Mouse (Mus musculus) c-Kit-positive CD71-positive TER-119-positive erythroid progenitor cells, embryonic 14.5 days (primary cell): ENCODE data around the gene Cyp4f17.
A peak's percentile ranks its signal among the peaks of the same experiment; 100 is the strongest.
"Not testable (repeated sequence)": the region's sequence is repeated elsewhere in the genome, so short reads cannot be mapped to it uniquely, and the experiment has no call there.

Experiments used
- DNase-seq: peaks from one replicate; pipeline ENCODE4 v3.0.0-alpha.2; 2013; ENCODE audit warnings: low spot score

Cyp4f17 gene

GRCm38 (mm10) chr17:32527748-32528147 lies 21.9 kb downstream of the Cyp4f17 start:
- DNase-seq, result no peak

DNA sequence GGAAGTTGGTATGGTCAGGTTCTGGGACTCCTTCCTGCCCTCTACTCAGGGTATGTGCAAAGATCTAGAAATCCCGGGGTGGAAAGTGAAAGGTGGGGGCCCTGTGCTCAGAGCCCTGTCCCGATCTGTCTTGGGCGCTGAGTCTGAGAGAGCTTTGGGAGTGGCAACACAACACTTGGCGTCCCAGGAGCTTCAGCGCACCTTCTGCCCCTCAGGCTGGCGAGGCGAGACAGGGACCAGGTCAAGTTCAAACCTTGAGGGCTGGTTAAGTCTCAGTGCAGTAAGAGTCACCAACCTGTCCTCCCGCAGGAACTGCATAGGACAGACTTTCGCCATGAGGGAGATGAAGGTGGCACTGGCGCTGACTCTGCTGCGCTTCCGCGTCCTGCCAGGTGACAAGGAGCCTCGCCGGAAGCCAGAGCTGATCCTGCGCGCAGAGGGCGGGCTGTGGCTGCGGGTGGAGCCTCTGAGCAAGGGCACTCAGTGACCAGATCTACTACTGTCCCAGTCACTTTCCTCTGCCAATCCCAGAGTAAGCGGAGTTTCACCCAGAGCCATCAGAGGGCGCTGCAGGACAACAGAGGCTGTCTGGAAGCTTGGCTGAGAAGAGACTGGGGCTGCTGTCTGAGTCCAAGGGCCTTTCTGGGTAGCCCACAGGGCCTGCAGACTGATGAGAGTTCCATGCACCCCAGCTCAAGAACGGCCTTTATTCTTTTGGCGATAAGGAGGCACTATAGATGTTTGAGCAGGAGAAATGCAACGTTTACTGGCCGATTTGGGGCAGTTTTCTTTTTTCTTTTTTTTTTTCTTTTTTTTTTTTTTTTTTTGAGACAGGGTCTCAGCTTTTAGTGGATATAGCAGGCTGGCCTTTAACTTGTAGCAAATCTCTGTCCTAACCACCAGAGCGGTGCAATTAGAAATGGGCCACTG lies 22.8 kb downstream of the Cyp4f17 start:
- DNase-seq, result peak; percentile 77

- not testable (repeated sequence) for DNase-seq
These were observed 26.5 kb downstream of the Cyp4f17 start for GRCm38 (mm10) chr17:32532356-32532755.

DNA sequence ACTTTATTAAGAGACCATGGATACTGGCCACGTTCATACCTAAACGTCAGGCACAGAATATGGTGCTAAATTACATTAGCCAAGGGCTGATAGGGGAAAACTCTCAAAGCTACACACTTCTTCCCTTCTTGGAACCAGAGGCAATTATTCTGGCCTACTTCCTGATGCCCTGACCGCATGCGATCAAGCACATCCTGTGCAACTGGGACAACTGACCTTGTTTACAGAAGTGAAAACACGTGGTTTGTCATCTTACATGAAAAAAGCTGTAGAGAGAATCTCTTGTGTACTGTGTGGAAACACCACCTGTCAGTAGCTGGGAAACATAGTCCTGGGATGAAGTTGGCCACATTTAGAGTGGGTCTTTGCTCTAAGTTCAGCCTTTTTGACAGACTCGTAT lies 28.2 kb downstream of the Cyp4f17 start:
- DNase-seq, result no peak

DNA sequence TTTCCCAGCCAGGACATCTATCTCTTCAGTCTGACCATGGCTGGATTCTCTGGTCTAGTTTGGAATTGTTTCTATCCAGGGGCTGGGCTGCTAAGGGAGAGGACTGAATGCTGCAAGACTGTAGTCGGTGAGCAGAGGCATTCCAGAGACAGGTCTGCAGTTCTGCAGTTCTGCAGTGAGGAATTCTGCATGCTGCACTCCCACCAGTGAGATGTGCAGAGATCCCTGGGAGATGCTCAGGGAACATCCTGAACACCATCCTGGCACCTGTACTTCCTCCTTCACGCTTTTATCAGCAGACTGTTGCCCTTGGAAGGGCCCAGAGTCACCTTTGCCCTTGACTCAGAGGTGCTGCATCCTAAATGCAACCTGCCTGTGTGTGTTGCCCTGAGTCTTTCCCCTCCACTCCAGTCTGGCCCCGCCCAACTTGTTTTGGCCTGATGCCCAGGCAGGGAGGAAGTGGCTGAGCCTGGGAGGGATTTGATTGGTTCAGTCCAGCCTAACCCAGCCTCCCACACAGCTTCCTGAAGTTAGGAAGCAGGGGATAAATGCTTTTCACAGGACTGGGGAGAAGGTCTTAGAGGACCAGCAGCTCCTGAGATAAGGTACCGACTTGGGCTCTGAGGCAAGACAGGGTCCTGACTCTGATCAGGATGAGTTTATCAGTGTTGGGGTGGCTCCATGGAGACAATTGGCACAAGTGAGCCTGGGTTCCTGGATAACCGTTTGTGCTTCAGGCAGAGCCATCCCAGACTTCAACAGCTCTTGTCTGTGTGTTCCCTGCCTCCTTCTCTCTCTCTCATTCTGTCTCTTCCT lies 30.4 kb downstream of the Cyp4f17 start, which contains the start of gene Cyp4f16:
TSS of gene Cyp4f16 (plus strand) at position 508 of the 816 bp plus-strand sequence.
- DNase-seq, result peak; percentile 14

GRCm38 (mm10) chr17:32536867-32537250 lies 31.0 kb downstream of the Cyp4f17 start:
- DNase-seq, result no peak

DNA sequence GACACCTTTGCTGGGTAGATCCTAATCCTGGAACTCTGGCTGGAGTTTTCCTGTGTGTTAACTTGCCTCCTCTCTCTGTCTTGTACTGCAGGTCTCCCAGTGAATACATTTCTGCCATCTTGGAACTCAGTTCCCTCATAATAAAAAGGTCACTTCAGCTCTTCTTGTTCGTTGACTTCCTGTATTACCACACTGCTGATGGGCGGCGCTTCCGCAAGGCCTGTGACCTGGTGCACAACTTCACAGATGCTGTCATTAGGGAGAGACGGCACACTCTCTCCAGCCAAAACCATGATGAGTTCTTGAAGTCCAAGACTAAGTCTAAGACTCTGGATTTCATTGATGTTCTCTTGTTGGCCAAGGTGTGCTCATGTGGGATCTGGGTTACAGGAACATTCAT lies 38.9 kb downstream of the Cyp4f17 start:
- not testable (repeated sequence) for DNase-seq

GRCm38 (mm10) chr17:32550377-32550776 lies 44.5 kb downstream of the Cyp4f17 start:
- DNase-seq, result not testable (repeated sequence)

- DNase-seq, result peak; percentile 72
These were observed 45.3 kb downstream of the Cyp4f17 start for GRCm38 (mm10) chr17:32550900-32551770.

DNA sequence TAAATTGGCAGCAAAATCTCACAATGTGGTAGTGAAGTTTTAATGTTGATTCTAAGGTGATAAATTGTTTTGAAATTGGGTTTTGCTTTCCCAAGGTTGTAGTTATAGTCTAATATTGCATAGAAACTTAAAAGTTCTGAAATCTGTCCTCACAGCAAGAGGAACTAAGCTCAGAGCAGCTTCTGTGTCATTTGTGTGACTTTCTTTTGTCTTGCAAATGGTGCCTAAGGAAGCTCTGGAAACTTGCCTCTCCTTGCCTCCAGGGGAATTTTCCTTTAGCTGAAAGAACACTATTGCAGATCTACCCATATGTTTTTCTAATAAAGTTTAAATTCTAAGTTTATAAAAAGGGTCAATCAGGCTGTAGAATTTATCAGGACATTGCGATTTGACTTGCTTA lies 47.2 kb downstream of the Cyp4f17 start:
- not testable (repeated sequence) for DNase-seq

GRCm38 (mm10) chr17:32554368-32554767 lies 48.5 kb downstream of the Cyp4f17 start:
- not testable (repeated sequence) for DNase-seq

DNA sequence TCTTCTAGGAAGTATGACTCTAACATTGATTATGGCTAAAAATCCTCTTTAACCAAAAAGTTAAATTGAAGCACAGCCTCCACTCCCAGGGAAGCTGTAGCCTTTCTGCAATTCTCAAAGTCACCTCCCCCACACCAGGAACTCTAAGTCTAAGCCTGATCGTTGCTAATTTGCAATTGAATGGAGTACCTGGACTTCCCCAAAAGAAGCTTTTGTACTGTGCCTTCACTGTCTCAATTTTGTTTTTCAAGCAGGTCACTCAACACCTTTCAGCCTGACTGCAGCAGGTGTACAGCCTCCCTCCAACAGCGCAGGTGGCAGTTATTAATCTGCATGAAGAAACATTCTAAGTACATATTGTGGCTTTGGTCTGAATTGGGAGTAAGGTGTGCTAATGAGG lies 57.5 kb downstream of the Cyp4f17 start:
- not testable (repeated sequence) for DNase-seq

DNA sequence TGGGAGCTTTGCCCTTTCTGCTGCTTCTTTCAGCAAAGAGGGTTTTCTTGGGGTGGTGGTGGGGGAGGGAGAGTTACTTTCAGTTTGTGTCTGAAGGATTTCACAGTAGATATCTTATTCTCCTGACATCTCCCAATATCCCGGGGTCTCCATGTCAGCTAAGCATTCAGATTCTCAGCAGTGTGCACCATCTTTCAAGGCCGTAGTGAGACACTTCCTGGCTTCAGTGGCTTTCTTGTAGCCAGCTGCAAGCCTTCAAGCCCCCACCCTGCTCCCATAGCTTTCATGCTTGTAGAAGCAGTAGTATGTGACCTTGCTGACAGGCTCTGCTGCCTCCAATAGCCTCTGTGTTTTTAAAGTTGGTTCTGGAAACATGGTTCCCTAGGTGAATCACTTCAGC lies 67.4 kb downstream of the Cyp4f17 start:
- not testable (repeated sequence) for DNase-seq

DNA sequence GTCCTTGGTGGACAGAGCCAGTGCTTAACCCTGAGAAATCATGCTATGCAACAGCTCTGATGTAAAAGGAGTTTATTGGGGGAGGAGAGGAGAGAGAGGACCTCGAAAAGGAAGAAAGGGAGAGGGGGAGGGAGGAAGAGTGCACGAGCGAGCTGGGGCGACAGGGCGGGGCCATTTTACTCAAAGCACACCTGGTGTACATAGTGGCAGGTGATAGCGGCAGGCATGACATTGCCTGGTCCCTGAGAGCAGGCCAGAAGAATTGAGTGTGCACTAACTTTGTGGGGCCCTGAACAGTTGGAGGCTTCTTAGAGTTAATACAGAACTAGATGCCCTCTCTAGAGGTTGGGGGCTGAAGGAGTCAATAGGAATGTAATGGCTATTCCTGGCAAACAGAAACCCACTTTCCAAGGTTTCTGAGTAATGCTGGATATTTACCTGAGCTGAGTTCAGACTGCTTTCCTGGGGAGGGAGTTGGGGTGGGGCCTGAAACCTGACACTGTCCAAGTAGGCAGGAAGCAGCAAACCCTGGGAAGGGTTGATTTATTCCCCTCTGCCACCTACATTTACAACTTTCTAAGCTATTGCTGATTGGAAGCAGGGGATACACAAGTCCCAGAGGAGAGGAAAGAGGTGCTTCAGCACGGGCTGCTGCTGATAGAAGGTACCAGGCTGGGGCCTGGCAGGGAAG lies 71.8 kb downstream of the Cyp4f17 start:
- no peak for DNase-seq
